Mouse (Mus musculus) intestine, embryonic 15.5 days (tissue): ENCODE results near the gene Shc4. TPM values are rescaled to one million over a fixed set of nuclear protein-coding genes. Genes with fewer than 3 reads are reported as not detected.

Experiments used
- ATAC-seq: fragments of 200-750 bp; cut with Nextera tagmentation; 2 replicates; pipeline ENCODE4 v1.8.0; 2017; ENCODE audit warnings: moderate TSS enrichment, moderate library complexity
- H3K27ac ChIP-seq: fragments of 300-500 bp; sonication (generic); 2 replicates; pipeline ENCODE4 v1.5.1; 2015; ENCODE audit warnings: mild to moderate bottlenecking, inconsistent platforms
- H3K27me3 ChIP-seq: fragments of 300-500 bp; sonication (generic); replicated peaks from 2 replicates; pipeline ENCODE4 v1.6.1; 2015; ENCODE audit warnings: inconsistent platforms
- H3K36me3 ChIP-seq: fragments of 300-500 bp; sonication (generic); 2 replicates; pipeline ENCODE4 v1.6.1; 2015; ENCODE audit warnings: inconsistent platforms
- H3K4me1 ChIP-seq: fragments of 300-500 bp; sonication (generic); replicated peaks from 2 replicates; pipeline ENCODE4 v1.6.1; 2015; ENCODE audit warnings: inconsistent platforms
- H3K4me2 ChIP-seq: fragments of 300-500 bp; sonication (generic); replicated peaks from 2 replicates; pipeline ENCODE4 v1.6.1; 2015; ENCODE audit warnings: mild to moderate bottlenecking, inconsistent platforms
- H3K4me3 ChIP-seq: fragments of 300-500 bp; sonication (generic); replicated peaks from 2 replicates; pipeline ENCODE4 v1.5.1; 2015; ENCODE audit warnings: inconsistent platforms
- H3K9ac ChIP-seq: fragments of 300-500 bp; sonication (generic); 2 replicates; pipeline ENCODE4 v1.6.1; 2015; ENCODE audit warnings: inconsistent platforms
- H3K9me3 ChIP-seq: fragments of 300-500 bp; sonication (generic); 2 replicates; pipeline ENCODE4 v1.6.1; 2016; ENCODE audit warnings: inconsistent platforms
- WGBS: fragments of 180-500 bp; shearing (Covaris S2); methylation state at CpG from one replicate; pipeline ENCODE4 v1.1.7; 2015; 5-methylcytosine and 5-hydroxymethylcytosine counted together
- polyA plus RNA-seq: library from polyadenylated mRNA; unstranded; fragments of >200 nt; fragmentation: Nextera tagmentation; extraction: Ambion mirVana; gene quantifications from 2 replicates; pipeline ENCODE4 v1.2.1, GENCODE M21; 2015

Shc4 gene
- polyA plus RNA-seq, 1 experiment from 2014 or later: 1.9 TPM

DNA sequence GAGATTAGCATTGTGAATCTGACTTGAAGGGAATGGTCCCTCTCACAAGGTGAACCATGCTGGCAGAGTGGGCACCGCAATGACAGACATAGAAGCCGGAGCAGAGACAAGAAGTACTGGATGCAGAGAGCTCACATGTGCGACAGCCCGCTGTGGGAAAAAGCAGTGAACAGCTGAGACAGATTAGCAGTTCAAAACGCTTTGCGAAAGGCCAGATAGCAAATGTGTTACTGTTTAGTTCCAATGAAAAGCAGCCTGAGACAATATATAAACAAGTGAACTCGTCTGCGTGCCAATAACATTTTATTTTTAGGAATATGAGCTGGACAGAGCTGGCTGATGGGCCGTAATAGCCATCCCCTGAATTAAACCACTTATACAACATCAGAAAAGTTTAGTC is 42.1 kb downstream of the Shc4 start:
- WGBS: 56% methylated on average over 9 of the region's 9 CpGs
- Histone ChIP-seq H3K4me3 (no peak overlapping the region), H3K9me3 (no peaks in the 10 kb centered on the region), H3K9ac (no peak overlapping the region), H3K4me2 (no peak overlapping the region), H3K27ac (no peak overlapping the region), H3K27me3 (no peaks in the 10 kb centered on the region), H3K36me3 (no peaks in the 10 kb centered on the region), H3K4me1 (peaks cover 13% of the 10 kb centered on the region)
- ATAC-seq: no peak

DNA sequence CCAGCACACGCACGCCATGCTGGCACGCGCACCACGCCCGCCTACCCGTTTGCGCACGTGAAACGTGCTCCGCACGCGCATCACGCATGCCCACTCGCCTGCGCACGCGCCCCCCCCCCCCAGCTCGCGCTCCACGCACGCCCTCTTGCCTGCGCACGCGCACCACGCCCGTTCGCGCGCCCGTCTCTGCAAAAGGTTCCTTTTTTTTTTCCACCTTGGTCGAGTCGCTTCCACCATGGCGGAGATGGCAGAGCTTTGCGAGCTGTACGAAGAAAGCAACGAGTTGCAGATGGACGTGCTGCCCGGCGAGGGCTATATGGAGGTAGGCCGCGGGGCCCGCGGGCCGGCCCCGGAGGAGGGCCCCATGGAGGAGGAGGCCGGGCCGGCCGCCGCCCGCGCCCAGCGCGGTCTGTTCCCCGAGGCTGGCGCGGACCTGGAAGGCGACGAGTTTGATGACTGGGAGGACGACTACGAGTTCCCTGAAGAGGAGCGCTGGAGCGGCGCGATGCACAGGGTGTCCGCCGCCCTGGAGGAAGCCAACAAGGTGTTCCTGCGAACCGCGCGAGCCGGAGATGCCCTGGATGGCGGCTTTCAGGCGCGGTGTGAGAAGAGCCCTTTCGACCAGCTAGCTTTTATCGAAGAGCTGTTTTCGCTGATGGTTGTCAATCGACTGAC is 50.9 kb downstream of the Shc4 start, which contains the start of gene Eid1:
Gene Eid1, plus strand, starts transcription at position 139 of the 675 bp plus-strand sequence.
- H3K9me3 ChIP-seq: no peaks in the 10 kb centered on the region
- peak within 1 kb of the TSS; percentile 73 for H3K4me2 ChIP-seq
- peak within 1 kb of the TSS; percentile 78 for H3K4me3 ChIP-seq
- peak within 1 kb of the TSS; percentile 90 for H3K9ac ChIP-seq
- no peaks in the 10 kb centered on the region for H3K36me3 ChIP-seq
- under 1% methylated on average over 64 of the region's 79 CpGs for WGBS
- H3K4me1 ChIP-seq: no peaks in the 10 kb centered on the region; the same call in 1 of the 2 replicates
- peak; percentile 93 for ATAC-seq
- peak within 1 kb of the TSS; percentile 89 for H3K27ac ChIP-seq
- H3K27me3 ChIP-seq: no peaks in the 10 kb centered on the region

DNA sequence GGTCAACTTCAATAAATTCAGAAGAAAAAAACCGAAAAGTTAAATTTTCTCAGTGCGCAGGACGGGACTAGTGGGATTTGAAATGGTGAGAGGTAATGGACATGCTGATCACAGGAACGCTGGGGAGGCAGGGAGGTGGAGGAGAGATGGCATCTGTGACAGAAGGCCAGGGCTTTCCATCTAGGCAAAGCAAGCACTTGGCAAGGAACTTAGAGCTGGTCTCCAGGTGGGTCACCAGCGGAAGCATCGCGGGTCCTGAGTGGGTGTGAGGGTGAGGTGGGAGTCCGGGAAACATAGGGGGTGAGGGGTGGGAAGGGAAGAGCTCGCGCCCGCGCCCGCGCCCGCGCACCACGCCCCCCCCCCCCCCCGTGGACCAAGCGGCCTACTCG is 51.4 kb downstream of the Shc4 start:
- H3K9me3 ChIP-seq: no peaks in the 10 kb centered on the region
- H3K27me3 ChIP-seq: no peaks in the 10 kb centered on the region
- 12% methylated on average over 18 of the region's 20 CpGs for WGBS
- peak; percentile 74 for ATAC-seq
- H3K4me1 ChIP-seq: no peaks in the 10 kb centered on the region; the same call in 1 of the 2 replicates
- H3K36me3 ChIP-seq: no peaks in the 10 kb centered on the region
- peak overlapping the region; percentile 89 for H3K27ac ChIP-seq
- peak overlapping the region; percentile 73 for H3K4me2 ChIP-seq
- H3K9ac ChIP-seq: peak overlapping the region; percentile 90
- H3K4me3 ChIP-seq: peak overlapping the region; percentile 78

DNA sequence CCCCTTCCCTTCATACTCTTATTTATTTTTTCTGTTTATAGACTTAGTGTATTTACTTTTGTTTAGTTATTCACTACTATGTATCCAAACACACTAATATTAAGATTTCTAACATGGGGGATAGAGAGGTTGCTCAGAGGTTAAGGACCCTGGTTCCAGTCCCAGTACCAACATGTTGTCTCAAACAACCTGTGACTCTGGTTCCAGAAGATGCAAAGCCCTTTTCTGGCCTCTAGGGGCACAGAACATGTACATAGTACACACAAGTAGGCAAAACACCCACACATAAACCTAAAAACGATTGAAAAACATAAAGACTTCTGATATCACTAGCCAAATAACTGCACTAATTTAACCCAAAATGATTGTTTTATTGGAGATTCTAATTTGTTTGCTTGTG is 53.1 kb downstream of the Shc4 start:
- Histone ChIP-seq H3K4me2 (no peak overlapping the region), H3K27ac (no peak overlapping the region), H3K9me3 (no peaks in the 10 kb centered on the region), H3K4me3 (no peak overlapping the region), H3K27me3 (no peaks in the 10 kb centered on the region), H3K9ac (no peak overlapping the region), H3K36me3 (no peaks in the 10 kb centered on the region), H3K4me1 (no peaks in the 10 kb centered on the region; the same call in 1 of the 2 replicates)
- ATAC-seq: no peak
- 44% methylated on average over 1 of the region's 1 CpGs for WGBS

DNA sequence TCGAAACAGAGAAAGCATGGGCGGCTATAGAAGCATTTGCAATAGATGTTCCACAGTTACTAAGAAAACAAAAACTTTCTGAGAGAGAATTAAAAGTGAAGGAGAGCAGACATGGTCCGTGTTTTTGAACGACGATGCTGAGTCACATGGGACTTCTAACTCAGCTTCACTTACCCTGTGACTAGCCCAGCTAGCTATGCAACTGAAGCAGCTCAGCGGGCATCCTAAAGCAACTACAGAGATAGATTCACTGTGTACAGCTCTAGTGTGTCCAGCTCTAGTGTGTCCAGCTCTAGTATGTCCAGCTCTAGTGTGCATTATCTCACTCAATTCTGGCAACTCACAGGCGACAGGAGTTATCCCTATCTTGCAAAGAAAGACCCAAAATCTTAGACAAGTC is 56.2 kb downstream of the Shc4 start:
- no peak overlapping the region for H3K9ac ChIP-seq
- no peak overlapping the region for H3K27ac ChIP-seq
- H3K4me1 ChIP-seq: no peaks in the 10 kb centered on the region
- no peaks in the 10 kb centered on the region for H3K27me3 ChIP-seq
- no peaks in the 10 kb centered on the region for H3K9me3 ChIP-seq
- H3K4me3 ChIP-seq: no peak overlapping the region
- H3K4me2 ChIP-seq: no peak overlapping the region
- WGBS: 83% methylated on average over 7 of the region's 7 CpGs
- no peak for ATAC-seq
- H3K36me3 ChIP-seq: no peaks in the 10 kb centered on the region

DNA sequence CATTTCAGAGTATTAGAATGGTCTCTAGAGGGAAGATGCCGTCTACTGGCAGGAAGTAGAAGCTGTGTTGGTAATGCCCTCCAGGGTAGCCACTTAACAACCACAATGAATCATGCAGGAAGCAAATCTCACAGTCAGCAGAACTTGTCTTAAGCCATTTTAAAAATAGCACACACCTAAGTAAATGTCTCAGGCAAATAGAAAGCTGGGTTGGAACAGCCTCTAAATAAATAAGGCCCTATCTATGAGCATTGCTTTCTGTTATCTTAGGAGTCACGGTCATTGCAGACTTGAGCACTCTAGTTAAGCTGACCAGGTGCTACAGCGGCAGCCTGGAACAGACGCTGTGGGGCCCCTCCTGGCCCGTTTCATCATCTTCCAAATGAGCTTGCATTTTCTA is 56.8 kb downstream of the Shc4 start:
- no peaks in the 10 kb centered on the region for H3K36me3 ChIP-seq
- no peak overlapping the region for H3K9ac ChIP-seq
- H3K27ac ChIP-seq: no peak overlapping the region
- 43% methylated on average over 5 of the region's 5 CpGs for WGBS
- H3K9me3 ChIP-seq: no peaks in the 10 kb centered on the region
- H3K4me1 ChIP-seq: no peaks in the 10 kb centered on the region
- H3K27me3 ChIP-seq: no peaks in the 10 kb centered on the region
- H3K4me2 ChIP-seq: no peak overlapping the region
- ATAC-seq: peak; percentile 77
- no peak overlapping the region for H3K4me3 ChIP-seq

DNA sequence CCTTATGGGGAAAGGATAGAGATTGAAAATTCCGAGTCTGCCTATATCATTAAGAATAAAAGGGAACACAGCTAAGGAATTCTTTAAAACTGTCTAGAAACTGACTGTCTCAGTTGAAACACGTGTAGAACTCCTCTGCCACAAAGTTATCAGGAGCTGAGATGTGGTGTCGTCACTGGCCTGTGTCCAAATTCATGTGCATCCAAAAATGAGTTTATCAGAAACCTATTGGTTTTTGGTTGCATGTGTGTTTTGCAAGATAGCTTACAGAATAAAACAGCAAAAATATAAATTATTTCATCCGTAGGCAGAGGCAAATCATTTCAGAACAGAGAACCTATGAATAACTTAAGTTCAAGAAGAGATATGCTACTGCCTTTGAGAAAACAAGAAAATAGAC is 57.3 kb downstream of the Shc4 start:
- H3K4me3 ChIP-seq: no peak overlapping the region
- H3K4me1 ChIP-seq: no peaks in the 10 kb centered on the region
- ATAC-seq: no peak
- H3K9ac ChIP-seq: no peak overlapping the region
- 81% methylated on average over 4 of the region's 4 CpGs for WGBS
- H3K27ac ChIP-seq: no peak overlapping the region
- H3K36me3 ChIP-seq: no peaks in the 10 kb centered on the region
- H3K27me3 ChIP-seq: no peaks in the 10 kb centered on the region
- H3K9me3 ChIP-seq: no peaks in the 10 kb centered on the region
- H3K4me2 ChIP-seq: no peak overlapping the region

DNA sequence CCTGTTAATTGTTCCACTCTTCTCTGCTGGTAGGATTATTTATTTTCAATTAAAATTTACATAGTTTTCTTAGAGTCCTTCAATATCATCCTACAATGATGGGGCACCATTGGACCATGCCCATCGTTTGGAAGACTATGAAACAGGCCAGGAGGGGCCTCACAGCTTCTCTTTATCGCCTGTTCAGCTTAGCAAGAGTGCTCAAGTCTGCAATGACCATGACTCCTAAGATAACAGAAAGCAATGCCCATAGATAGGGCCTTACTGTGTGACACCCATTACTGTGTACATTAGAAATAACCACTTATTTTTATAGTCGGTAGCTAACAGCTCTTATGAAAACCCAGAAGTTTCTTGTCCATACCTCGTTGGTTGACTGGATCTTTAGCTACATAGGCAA is 58.0 kb downstream of the Shc4 start:
- Histone ChIP-seq H3K4me3 (no peak overlapping the region), H3K9ac (no peak overlapping the region), H3K4me2 (no peak overlapping the region), H3K27ac (no peak overlapping the region), H3K4me1 (peaks cover 1% of the 10 kb centered on the region; the same call in 1 of the 2 replicates), H3K27me3 (no peaks in the 10 kb centered on the region), H3K9me3 (no peaks in the 10 kb centered on the region), H3K36me3 (no peaks in the 10 kb centered on the region)
- ATAC-seq: peak; percentile 34; the same call in 1 of the 2 replicates
- 79% methylated on average over 4 of the region's 4 CpGs for WGBS

DNA sequence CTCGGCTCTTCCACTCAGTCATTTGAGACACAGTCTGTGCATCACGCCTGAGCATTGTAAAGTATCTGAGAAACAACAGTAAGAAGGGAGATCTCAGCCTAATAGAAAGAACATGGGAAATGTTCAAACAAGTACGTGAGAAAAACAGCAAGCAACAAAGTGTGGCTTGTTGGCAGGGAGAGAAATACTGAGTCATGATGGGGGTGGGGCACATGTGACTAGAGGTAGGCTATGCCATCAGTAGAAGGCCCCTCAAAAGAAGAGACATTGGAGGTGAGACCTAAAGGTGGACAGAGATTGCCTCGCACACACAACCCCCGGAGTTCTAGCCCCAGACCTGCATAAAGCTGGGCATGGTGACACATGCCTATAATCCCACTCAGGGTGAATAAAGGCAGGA is 58.7 kb downstream of the Shc4 start:
- Histone ChIP-seq H3K27me3 (no peaks in the 10 kb centered on the region), H3K4me3 (no peak overlapping the region), H3K9me3 (no peaks in the 10 kb centered on the region), H3K27ac (no peak overlapping the region), H3K9ac (no peak overlapping the region), H3K36me3 (no peaks in the 10 kb centered on the region), H3K4me1 (peaks cover 4% of the 10 kb centered on the region; the same call in 1 of the 2 replicates), H3K4me2 (no peak overlapping the region)
- WGBS: 86% methylated on average over 5 of the region's 5 CpGs
- no peak for ATAC-seq

DNA sequence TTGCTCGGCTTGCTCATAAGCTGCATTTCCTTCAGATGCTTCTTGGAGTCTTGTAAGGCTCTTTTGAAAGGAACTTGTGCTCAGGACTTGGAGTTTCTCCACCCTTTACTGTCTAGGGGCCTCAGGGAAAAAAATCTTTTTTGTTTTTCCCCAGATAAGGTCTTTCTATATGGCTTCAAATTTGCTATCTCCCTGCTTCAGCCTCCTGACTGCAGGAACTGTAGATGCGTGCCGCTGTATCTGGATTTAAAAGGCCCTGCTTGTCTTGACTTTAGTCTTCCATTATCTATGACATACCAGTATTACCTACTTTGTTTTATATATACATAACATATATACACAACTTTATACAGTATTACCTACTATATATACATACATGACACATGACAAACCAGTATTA is 61.4 kb downstream of the Shc4 start:
- no peak for ATAC-seq
- Histone ChIP-seq H3K9me3 (no peaks in the 10 kb centered on the region), H3K9ac (no peak overlapping the region), H3K27me3 (no peaks in the 10 kb centered on the region), H3K36me3 (no peaks in the 10 kb centered on the region), H3K27ac (no peak overlapping the region), H3K4me3 (no peak overlapping the region), H3K4me2 (no peak overlapping the region), H3K4me1 (peaks cover 4% of the 10 kb centered on the region; the same call in 1 of the 2 replicates)
- WGBS: 86% methylated on average over 3 of the region's 3 CpGs

DNA sequence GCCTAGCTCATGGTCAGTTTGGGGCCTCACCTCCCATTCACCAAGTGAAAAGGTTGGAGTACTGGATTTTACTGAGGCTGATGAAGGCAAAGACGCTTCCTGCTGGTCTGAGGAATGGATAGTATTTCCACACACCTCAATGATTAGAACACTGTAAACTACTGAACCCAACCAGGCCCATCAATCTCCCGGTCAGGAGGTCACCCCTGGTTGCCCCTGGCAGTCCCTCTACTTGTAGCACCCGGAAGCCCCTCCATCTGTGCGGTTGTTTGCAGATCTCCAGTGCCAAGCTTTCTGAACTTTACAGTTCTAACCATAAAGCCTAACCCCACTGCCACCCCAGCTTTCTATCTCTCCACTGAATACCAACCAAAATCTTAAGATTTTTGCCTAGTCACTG is 62.8 kb downstream of the Shc4 start:
- Histone ChIP-seq H3K4me2 (peak overlapping the region; percentile 56), H3K9ac (peak overlapping the region; percentile 31; the same call in 1 of the 2 replicates), H3K4me1 (peaks cover 4% of the 10 kb centered on the region; the same call in 1 of the 2 replicates), H3K27ac (no peak overlapping the region), H3K4me3 (peak overlapping the region; percentile 20; the same call in 1 of the 2 replicates), H3K27me3 (no peaks in the 10 kb centered on the region), H3K36me3 (no peaks in the 10 kb centered on the region), H3K9me3 (no peaks in the 10 kb centered on the region)
- 45% methylated on average over 4 of the region's 4 CpGs for WGBS
- ATAC-seq: no peak

DNA sequence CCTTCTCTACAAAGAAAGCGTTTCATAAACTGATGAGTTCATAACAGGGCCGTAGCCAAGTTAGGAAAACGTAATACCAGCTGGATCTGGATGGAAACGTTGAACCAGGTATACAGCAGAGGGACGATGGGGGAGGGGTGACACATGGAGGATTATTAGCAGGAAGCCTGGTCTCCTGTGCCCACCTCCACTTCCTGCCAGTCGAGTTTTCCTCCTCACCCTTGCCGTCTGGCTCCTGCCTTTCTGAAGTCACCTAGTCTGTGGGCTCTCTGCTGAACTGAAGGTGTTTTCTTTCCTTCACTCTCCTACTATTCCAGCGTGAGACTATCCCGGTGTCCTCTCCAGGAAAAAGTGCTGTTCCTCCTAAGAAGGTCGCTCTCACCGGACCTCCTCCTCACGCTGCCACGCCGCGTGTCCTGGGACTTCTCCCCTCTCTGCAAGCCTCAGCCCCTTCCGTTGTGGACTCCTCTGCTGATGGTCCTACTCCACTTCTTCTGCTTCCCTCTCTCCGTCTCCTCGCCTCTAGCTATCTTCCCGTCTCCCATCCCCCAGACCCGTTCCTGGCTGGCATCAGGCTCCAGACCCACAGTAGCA is 63.3 kb downstream of the Shc4 start:
- WGBS: 29% methylated on average over 20 of the region's 20 CpGs
- no peaks in the 10 kb centered on the region for H3K9me3 ChIP-seq
- no peaks in the 10 kb centered on the region for H3K27me3 ChIP-seq
- H3K4me1 ChIP-seq: peaks cover 4% of the 10 kb centered on the region; the same call in 1 of the 2 replicates
- no peak overlapping the region for H3K27ac ChIP-seq
- peak overlapping the region; percentile 31 for H3K9ac ChIP-seq
- peak; percentile 79 for ATAC-seq
- no peaks in the 10 kb centered on the region for H3K36me3 ChIP-seq
- H3K4me2 ChIP-seq: peak overlapping the region; percentile 56
- peak overlapping the region; percentile 20 for H3K4me3 ChIP-seq
